Mouse (Mus musculus): ENCODE results near the gene Pcsk6. TPM values are rescaled to one million over a fixed set of nuclear protein-coding genes. Genes with fewer than 3 reads are reported as not detected.

Gene Pcsk6
- polyA plus RNA-seq, 1 experiment = 11.3 TPM

DNA sequence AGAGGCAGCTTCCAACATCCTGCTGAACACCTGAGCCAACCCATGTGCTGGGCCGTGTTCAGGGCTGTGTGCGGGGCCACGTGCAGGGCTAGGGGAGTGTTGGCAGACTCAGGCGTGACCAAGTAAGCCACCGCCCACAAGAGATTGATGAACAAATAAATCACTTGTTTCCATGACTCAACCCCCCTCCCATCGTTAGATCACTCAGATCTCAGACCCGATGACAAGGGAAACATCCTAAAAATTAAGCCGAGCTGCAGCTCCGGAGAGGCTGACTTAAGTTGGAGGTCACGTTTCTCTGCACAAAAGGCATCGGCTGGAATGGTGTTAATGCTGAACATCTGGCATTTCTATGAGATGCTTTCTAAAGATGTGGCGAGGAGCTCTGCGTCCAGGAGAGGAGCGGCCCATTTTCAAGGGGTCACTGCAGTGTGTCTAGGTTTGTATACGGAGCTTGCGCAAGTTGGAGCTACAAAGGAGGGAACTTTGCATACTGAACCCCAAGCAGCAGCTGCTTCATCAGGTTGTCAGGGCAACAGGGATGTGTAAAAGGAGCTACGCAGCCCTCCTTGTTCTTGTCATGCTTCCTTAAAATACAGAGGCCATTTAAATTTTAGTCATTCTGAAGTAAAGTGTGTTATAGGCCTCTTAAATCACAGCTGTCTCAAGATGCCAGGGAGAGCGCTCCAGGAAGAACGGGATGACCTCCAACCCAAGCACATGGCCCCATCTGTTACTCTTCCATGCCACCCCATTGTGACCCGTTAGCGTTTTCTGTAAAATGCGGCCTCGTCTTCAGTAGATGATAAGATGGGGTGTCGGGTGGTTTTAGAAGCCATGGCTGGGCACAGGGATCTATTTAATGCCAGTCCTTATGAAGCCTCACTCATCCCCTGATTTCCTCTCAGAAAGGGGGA lies 94.0 kb downstream of the Pcsk6 start:
- TF ChIP-seq CTCF (IDR thresholded peaks at IDR 0.05; ENCODE audit: insufficient read depth, low read length) (no peak), POLR2A (IDR thresholded peaks at IDR 0.05; ENCODE audit: borderline replicate concordance, extremely low read depth, low read depth, low read length) (no peak)
- no peaks in the 10 kb centered on the region for H3K4me1 ChIP-seq (ENCODE audit: control insufficient read depth, insufficient read depth, low read length)
- H3K4me3 ChIP-seq (replicated peaks; ENCODE audit: extremely low read depth, low read depth, low read length) = no peak overlapping the region
- DNase-seq = no peak
- WGBS = 66% methylated on average over 24 of the region's 24 CpGs

DNA sequence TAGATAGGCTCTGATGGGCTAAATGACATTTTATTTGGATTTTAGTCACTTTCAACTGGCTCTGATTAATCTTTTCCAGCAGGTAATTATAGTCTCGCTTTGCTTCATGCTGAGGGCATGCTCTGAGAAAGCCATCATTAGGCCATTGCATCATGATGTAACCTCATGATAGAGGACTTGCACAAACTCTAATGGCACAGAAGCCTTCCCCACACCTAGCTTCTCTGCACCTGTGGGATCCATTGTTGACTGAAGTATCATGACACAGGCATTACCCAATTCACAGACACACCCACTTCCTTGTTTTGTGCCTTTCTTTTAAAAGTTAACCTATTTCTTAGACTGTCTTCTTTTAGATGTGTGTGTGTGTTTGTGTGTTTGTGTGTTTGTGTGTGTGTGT lies 95.7 kb downstream of the Pcsk6 start:
- WGBS = 93% methylated on average over 1 of the region's 1 CpGs
- Histone ChIP-seq H3K4me3 (replicated peaks; ENCODE audit: extremely low read depth, low read depth, low read length) (no peak overlapping the region), H3K4me1 (ENCODE audit: control insufficient read depth, insufficient read depth, low read length) (no peaks in the 10 kb centered on the region)
- DNase-seq = no peak
- TF ChIP-seq CTCF (IDR thresholded peaks at IDR 0.05; ENCODE audit: insufficient read depth, low read length) = no peak
- no peak for TF ChIP-seq POLR2A (IDR thresholded peaks at IDR 0.05; ENCODE audit: borderline replicate concordance, extremely low read depth, low read depth, low read length)

DNA sequence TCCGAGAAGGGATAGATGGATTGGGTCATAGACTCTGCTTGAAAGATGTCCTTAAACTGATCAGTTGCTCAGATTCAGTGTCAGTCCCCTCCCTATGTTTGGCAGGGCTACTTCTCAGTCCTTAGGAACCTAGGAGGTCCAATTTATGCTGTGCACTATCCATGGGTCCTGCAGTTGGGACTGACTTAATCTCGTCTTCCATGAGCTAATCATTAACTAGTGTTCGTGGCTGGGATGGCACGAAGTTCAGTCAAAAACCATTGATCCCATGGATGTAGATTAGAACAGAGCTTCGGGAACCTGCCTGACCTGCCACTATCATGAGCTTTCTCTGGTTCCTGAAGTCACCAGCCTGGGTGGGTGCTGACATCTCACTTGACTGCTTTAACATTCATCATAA lies 96.6 kb downstream of the Pcsk6 start:
- no peak overlapping the region for H3K4me3 ChIP-seq (replicated peaks; ENCODE audit: extremely low read depth, low read depth, low read length)
- no peak for DNase-seq
- TF ChIP-seq POLR2A (IDR thresholded peaks at IDR 0.05; ENCODE audit: borderline replicate concordance, extremely low read depth, low read depth, low read length) = no peak
- no peak for TF ChIP-seq CTCF (IDR thresholded peaks at IDR 0.05; ENCODE audit: insufficient read depth, low read length)
- no peaks in the 10 kb centered on the region for H3K4me1 ChIP-seq (ENCODE audit: control insufficient read depth, insufficient read depth, low read length)
- WGBS = 79% methylated on average over 5 of the region's 5 CpGs

DNA sequence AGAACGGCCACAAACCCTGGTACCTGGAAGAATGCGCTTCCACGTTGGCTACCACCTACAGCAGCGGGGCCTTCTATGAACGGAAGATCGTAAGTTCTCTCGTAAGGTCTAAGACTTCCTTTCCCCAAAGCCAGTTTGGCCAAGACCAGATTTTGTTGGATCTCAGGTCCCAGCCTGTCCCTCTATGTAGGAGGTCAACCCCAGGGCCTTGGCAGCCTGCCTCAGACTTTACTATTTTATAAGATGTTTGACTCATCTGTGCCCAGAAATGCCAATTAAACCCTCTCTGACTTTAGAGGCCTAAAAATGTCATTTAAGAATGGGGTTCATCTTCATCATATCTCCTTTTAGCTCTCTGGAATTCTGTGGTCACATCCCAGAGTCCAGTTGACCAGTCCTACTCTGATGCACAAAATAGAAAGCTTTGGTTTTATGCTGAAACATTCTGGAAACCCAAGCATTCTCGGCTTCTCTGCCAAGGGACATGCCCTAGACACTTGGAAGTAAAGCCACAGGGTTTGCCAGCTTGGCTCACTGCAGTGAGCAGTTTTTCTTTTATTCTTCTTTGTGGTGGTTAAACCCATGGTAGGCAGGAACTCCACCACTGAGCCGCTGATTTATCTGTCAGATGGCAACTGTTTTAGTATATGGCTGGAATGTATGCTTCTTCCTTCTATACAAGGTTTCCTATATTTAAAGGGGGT lies 97.8 kb downstream of the Pcsk6 start:
- no peaks in the 10 kb centered on the region for H3K4me1 ChIP-seq (ENCODE audit: control insufficient read depth, insufficient read depth, low read length)
- no peak overlapping the region for H3K4me3 ChIP-seq (replicated peaks; ENCODE audit: extremely low read depth, low read depth, low read length)
- 91% methylated on average over 9 of the region's 9 CpGs for WGBS
- DNase-seq = no peak
- no peak for TF ChIP-seq CTCF (IDR thresholded peaks at IDR 0.05; ENCODE audit: insufficient read depth, low read length)

DNA sequence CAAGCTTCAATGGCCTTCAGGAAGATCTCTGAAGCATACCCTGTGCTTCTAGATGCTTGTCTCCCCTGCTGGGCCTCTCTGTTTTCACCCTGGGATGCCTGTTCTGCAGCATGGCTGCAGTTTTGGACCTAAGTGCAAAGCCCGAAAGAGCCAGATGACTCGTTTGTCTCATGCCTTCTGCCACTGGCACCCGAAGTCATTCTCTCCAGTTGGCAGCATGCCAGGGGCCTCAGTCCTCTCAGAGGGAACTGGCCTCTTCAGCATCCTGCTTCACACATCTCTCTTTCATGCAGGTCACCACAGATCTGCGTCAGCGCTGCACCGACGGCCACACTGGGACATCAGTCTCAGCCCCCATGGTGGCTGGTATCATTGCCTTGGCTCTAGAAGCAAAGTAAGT lies 101.1 kb downstream of the Pcsk6 start:
- Histone ChIP-seq H3K4me1 (ENCODE audit: control insufficient read depth, insufficient read depth, low read length) (no peaks in the 10 kb centered on the region), H3K4me3 (replicated peaks; ENCODE audit: extremely low read depth, low read depth, low read length) (no peak overlapping the region)
- TF ChIP-seq POLR2A (IDR thresholded peaks at IDR 0.05; ENCODE audit: borderline replicate concordance, extremely low read depth, low read depth, low read length) (no peak), CTCF (IDR thresholded peaks at IDR 0.05; ENCODE audit: insufficient read depth, low read length) (no peak)
- 68% methylated on average over 7 of the region's 7 CpGs for WGBS
- no peak for DNase-seq

DNA sequence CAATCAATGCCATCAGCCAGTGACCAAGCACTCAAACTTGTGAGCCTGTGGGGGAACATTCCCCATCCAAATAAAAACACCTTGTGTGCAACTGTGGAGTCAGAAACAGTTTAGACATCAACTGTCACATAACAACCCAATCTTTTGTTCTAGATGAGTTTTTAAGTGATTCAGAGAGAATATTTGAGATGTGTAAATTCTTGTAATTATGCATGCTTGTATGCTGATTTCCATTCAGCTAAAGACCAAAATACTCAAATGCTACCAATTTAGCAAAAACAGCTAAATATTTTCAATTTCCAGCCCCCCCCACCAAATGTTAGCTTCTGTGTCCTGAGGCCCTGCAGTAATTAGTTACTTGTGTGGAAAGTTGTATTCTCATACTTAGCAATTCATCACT lies 102.9 kb downstream of the Pcsk6 start:
- no peak for DNase-seq
- no peak overlapping the region for H3K4me3 ChIP-seq (replicated peaks; ENCODE audit: extremely low read depth, low read depth, low read length)
- TF ChIP-seq POLR2A (IDR thresholded peaks at IDR 0.05; ENCODE audit: borderline replicate concordance, extremely low read depth, low read depth, low read length) = no peak
- H3K4me1 ChIP-seq (ENCODE audit: control insufficient read depth, insufficient read depth, low read length) = no peaks in the 10 kb centered on the region

DNA sequence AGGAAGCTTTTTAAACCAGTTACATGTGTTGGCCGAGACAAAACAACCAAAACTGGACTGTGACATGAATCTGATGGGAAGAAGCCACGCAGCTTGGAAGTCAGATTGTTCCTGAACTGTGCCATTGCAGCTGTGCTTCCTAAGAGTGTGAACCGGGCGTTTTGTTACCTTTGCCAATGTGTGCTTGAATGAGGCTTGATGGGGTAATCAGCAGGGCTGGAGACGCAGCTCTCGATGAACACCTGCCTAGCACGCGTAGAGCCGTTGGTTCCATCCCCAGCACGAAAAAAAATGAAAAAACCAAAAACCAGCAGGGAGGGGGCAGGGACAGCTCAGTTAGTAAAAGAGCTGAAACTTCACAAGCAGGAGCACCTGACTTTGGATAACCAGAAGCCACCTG lies 109.8 kb downstream of the Pcsk6 start:
- H3K4me3 ChIP-seq (replicated peaks; ENCODE audit: extremely low read depth, low read depth, low read length) = no peak overlapping the region
- WGBS = 81% methylated on average over 10 of the region's 10 CpGs
- DNase-seq = no peak
- TF ChIP-seq POLR2A (IDR thresholded peaks at IDR 0.05; ENCODE audit: borderline replicate concordance, extremely low read depth, low read depth, low read length) (no peak), CTCF (IDR thresholded peaks at IDR 0.05; ENCODE audit: insufficient read depth, low read length) (no peak)
- H3K4me1 ChIP-seq (ENCODE audit: control insufficient read depth, insufficient read depth, low read length) = no peaks in the 10 kb centered on the region

DNA sequence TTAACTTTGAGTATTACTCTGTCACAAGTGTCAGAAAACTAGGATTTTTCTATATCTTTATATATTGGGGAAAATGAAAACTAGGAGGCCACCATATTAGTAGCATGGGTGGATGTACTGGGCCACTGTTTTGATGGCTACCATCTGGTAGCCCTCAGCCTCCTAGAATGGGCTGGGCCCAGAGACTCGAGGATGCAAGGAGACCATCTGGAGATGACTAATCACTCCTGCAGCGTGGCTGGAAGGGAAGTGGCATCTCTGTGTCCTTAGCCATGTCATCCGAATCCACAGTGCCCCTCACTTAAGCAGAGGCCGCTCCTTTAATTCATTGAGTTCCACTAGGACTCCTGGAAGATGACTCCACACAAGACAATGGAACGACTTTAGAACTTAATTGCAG lies 115.8 kb downstream of the Pcsk6 start:
- H3K4me1 ChIP-seq (ENCODE audit: control insufficient read depth, insufficient read depth, low read length) = no peaks in the 10 kb centered on the region
- 74% methylated on average over 5 of the region's 5 CpGs for WGBS
- DNase-seq = no peak
- TF ChIP-seq CTCF (IDR thresholded peaks at IDR 0.05; ENCODE audit: insufficient read depth, low read length) = no peak
- no peak overlapping the region for H3K4me3 ChIP-seq (replicated peaks; ENCODE audit: extremely low read depth, low read depth, low read length)

DNA sequence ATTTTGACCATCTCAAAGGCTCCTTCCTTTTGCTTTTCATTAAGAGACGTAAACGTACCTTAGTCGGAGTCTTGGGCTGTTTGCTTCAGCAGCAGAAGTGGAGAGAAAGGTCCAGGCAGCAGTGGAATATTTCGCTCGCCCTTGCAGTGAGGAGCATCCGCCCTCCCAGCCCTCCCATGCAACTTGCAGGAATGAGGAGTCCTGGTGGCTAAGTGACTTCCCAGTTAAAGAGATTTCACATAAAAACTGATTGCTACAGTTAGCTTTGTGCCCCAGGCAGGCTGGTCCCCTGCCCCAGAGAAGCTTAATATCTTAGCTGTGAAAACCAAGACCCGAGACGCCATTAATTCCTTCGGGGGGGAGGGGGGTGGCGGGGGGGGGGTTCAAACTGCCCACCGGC lies 116.4 kb downstream of the Pcsk6 start:
- TF ChIP-seq POLR2A (IDR thresholded peaks at IDR 0.05; ENCODE audit: borderline replicate concordance, extremely low read depth, low read depth, low read length) = no peak
- TF ChIP-seq CTCF (IDR thresholded peaks at IDR 0.05; ENCODE audit: insufficient read depth, low read length) = no peak
- Histone ChIP-seq H3K4me3 (replicated peaks; ENCODE audit: extremely low read depth, low read depth, low read length) (no peak overlapping the region), H3K4me1 (ENCODE audit: control insufficient read depth, insufficient read depth, low read length) (no peaks in the 10 kb centered on the region)
- WGBS = 80% methylated on average over 11 of the region's 11 CpGs
- no peak for DNase-seq
